Mouse (Mus musculus): ENCODE measurements at regions not wholly inside any gene's neighbourhood (a gene's known extent, or its start where the extent isn't known, plus 50 kb on each side); places are given as distances from the start of the nearest gene placed in this dataset.

DNA sequence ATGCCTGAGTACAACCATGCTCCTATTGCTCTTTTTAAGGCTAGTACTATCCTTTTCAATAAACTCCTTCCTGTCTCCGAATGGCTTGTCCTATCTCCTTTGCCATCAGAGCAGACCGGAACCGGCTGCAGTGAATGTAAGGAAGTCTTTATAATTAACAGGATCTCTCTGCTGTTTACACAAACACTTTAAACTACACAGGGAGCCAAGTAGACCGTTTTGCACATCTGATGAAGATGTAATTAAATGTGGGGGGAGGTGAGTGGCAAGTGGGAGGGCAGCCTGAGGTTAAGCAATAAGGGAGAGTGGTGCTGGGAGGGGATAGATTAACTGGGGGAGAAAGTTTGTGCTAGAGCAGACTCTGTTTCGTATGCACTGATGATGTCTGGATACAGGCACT is 561.9 kb downstream of the Dhx35 start:
- no peak for TF ChIP-seq CTCF (IDR thresholded peaks at IDR 0.05)
- no peak; the same call in 1 of the 2 replicates for TF ChIP-seq POLR2A (IDR thresholded peaks at IDR 0.05; ENCODE audit: insufficient read depth, low read depth, low read length)
